Mouse (Mus musculus) lung, postnatal 0 days (tissue): ENCODE measurements at regions not wholly inside any gene's neighbourhood (a gene's known extent, or its start where the extent isn't known, plus 50 kb on each side); places are given as distances from the start of the nearest gene placed in this dataset.

Source experiments
- CTCF ChIP-seq: IDR thresholded peaks from 2 replicates; pipeline ENCODE4 v1.5.1; 2016; ENCODE audit warnings: antibody characterized with exemption, mild to moderate bottlenecking
- EP300 ChIP-seq: IDR thresholded peaks from 2 replicates; pipeline ENCODE4 v1.6.1; 2016; ENCODE audit warnings: antibody characterized with exemption, mild to moderate bottlenecking, control low read depth

DNA sequence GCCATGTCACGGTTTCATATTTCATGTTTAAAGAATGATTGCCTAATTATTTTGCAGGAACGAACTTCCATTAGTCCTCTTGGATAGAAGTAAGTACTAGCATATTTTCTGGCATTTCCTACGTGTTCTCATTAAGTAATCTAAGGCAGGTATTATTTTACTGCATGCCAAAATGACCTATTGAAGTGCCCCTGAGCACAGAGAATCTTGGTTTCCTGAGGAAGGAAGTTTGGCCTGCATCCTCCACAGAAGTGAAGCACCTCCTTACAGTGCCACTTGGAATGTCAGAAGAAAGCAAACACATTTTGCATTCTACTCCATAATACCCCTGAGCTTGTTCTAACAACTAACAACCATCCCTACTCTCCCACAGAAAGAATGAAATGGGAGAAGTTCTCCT, 82.9 kb downstream of the Cavin4 start:
- TF ChIP-seq CTCF: no peak
- TF ChIP-seq EP300: no peak
